Mouse (Mus musculus) heart, adult 9 months (tissue): Measurements from ENCODE around the gene Gabarapl2.

Source experiments
- DNase-seq, 2 experiments: peaks; one replicate each; pipeline ENCODE4 v3.0.0; 2022; ENCODE audit warnings: low spot score in 2 of 2

Gene Gabarapl2

GRCm38 (mm10) chr8:111940171-111941100 is at the start of gene Gabarapl2:
Gabarapl2 (plus strand) TSS chr8:111940703.
- DNase-seq, result peak; percentile 96 to 97

DNA sequence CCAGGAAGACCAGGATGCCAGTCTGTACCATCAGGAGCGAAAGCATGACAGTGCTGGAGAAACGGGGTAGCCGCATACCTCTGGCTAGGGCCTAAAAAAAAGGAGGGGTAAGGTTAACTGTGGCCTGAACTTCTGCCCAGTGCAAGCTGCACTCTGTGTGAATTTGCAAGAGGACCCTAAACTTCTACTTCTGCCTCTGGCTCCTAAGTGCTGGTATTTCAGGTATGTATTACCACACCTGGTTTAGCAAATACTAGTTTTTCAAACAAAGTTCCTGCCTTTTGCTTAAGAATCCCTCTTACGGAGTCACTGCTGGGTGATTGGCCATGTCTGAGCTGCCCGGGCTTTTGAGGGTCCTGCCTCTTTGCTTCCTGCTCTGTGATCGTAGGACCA is 49.6 kb upstream of the Gabarapl2 start:
- no peak for DNase-seq

GRCm38 (mm10) chr8:111891983-111892382 is 48.5 kb upstream of the Gabarapl2 start:
- no peak for DNase-seq

DNA sequence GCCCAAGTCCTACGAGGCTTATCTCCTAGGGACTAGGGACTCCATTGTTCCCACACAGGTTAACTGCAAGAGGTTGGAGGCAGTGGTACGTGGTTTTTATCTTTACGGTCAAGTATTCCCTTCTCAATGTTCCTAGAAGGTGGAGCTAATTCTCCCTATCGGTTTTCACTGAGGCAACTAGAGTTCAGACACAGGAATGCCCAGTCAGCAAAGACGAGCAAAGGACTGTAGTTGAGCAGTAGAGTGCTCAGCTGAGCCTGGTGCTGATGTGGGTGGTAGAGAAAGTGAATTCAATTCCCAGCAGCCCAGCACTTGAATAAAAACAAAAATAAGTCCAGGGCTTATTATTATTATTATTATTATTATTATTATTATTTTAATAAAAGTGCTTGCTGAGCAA is 47.9 kb upstream of the Gabarapl2 start:
- no peak for DNase-seq

GRCm38 (mm10) chr8:111894955-111895354 is 45.5 kb upstream of the Gabarapl2 start:
- DNase-seq, result no peak

DNA sequence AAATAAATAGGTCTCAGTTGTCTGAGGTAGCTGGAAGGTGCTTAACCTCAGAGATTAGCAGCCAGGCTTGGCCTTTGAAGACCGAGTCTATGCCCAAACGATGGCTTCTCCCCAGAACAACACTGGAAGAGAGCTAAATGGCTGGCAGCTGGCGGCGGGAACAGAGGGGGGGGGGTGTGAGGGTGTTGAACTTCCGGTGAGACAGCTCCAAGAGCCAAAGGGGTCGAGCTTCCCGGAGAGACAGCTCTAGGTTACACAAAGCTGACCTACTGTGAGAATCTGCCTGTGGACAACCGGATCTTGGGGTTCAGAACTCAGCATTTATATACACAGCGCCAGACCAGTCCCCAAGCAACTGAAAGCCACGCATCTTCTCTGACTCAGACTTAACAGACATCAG is 41.9 kb upstream of the Gabarapl2 start:
- no peak for DNase-seq

- DNase-seq, result peak; percentile 20 to 31
These were observed 38.4 kb upstream of the Gabarapl2 start for GRCm38 (mm10) chr8:111902080-111902479.

- no peak for DNase-seq
These were observed 34.9 kb upstream of the Gabarapl2 start for GRCm38 (mm10) chr8:111905500-111906121.

DNA sequence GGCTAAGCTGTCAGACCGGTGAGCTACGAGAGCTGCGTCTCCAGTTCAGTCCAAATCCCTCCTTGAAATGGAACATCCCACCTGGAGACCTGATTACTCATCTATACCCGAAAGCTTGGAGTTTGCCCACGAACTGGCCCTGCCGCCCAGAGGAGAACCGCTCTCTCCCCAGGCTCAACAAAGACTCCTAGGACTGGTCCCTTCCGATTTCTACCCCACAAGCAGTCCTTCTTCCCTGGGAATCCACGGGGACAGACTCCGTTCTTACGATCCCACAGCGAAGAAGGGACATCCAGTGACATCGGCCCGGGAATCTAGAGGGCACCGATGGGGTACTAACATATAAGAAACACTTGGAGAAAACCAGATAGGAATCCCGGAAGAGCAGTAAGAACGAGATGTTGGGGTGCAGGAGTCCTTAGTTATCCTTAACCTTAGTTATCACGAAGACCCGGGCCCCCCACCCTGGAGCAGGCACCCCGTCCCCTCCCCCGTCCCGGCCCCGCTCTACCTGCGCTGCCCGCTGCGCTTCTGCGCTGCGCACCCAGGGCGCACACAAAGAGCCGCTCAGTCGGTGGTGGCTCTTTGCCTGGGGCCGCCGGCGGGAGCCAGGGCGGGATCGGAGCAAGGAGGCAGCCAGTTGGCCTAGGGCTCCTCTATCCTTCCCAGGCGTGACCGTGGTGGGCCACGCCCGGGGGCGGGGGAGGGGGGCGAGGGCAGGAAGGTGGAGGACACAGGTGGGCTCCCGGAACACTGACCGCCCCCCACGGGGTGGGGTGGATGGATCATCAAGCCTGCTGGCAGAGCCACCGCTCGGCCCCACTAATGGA is 30.7 kb upstream of the Gabarapl2 start, which contains the start of gene Chst5:
Chst5 (minus strand) TSS at position 827 of the 830 bp plus-strand sequence.
- no peak for DNase-seq

DNA sequence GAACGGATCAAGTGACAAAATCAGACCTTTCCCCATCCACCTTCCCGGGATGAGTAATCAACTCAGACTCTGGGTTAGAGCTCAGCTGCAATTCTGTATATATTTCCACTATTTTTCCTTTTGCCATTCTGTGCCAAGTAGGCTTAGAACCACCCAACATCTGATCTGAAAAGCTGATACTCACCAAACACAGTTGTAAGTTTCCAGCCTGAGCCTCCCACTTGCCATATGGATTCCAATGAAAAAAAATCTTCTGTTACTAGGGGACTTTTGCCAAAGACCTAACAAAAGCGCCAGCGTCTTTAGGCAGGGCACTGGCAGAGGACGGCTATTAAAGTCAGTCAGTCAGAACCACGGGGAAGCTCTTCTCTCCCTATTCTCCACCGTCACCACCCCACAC is 28.9 kb upstream of the Gabarapl2 start:
- DNase-seq, result no peak

DNA sequence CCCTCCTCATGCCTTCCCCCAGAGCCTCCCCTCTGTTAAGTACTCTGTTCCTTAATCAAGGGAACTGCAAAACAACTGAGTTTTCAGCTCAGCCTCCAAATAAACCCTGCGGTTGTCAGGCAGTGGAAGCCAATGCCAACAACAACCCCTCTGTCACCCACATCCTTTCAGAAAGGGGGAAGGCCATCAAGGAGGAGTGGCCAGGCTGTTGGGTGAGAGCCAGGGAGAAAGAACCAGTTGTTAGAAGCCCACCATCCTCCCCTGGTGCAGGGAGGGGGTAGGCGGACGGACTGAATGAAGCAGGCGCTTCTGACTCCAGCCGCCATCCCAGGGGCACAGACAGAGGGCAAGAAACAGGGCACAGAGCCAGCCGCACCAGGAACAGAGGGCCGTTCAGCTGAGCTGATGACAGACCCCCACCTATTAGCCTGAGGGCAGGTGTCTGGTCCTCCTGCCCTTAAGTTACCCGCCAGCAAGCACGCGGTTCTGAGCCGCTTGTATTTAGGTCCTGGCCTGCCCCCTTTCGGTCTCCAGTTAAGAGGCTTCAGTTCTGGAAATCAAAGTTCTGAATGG is 27.6 kb upstream of the Gabarapl2 start:
- DNase-seq, result no peak

GRCm38 (mm10) chr8:111919663-111920062 is 20.8 kb upstream of the Gabarapl2 start:
- no peak for DNase-seq

- DNase-seq, result no peak
These were observed 19.5 kb upstream of the Gabarapl2 start for GRCm38 (mm10) chr8:111920971-111921370.

DNA sequence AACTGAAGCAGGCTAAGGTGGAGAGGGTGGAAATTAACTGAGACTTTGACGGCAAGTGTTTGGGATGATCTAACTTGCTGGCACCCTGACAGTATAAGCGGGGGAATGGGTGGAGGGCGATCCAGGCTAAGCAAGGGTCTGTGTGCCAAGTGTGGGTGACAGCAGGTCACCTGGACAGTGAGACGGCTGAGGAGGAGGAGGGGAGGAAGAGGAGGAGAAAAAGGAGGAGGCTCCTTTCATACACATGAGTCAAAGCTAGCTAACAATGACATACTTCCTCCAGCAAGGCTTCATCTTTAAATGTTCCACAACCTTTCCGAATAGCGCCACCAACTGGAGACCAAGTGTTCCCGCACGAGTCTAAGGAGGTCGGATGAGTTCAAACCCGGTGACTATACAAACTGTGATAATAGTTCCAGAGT is 17.1 kb upstream of the Gabarapl2 start:
- DNase-seq, result peak; percentile 30 to 44

GRCm38 (mm10) chr8:111924976-111925375 is 15.5 kb upstream of the Gabarapl2 start:
- no peak for DNase-seq

- no peak for DNase-seq
These were observed 10.7 kb upstream of the Gabarapl2 start for GRCm38 (mm10) chr8:111929648-111930344.

- no peak for DNase-seq
These were observed 8.8 kb upstream of the Gabarapl2 start for GRCm38 (mm10) chr8:111931721-111932120.

- DNase-seq, result peak; percentile 68 to 74
These were observed 7.7 kb upstream of the Gabarapl2 start for GRCm38 (mm10) chr8:111932580-111933336.

GRCm38 (mm10) chr8:111933348-111934076 is 7.0 kb upstream of the Gabarapl2 start, which contains the start of gene Tmem231:
Tmem231 (minus strand) TSS chr8:111933881.
- peak; percentile 87 to 88 for DNase-seq
